Mouse (Mus musculus): ENCODE measurements around the gene Arl13b. TPM values are rescaled to one million over a fixed set of nuclear protein-coding genes. Genes with fewer than 3 reads are reported as not detected.

The Arl13b gene
- polyA plus RNA-seq, 1 experiment from 2014 or later, result 15.3 TPM

- H3K4me1 ChIP-seq, result peaks cover 16% of the 10 kb centered on the region
- H3K27me3 ChIP-seq (ENCODE audit: poor library complexity, severe bottlenecking), result peaks cover 4% of the 10 kb centered on the region; the same call in 1 of the 2 replicates
- peak overlapping the region; percentile 69 for H3K4me3 ChIP-seq
- DNase-seq (ENCODE audit: extremely low spot score, low spot score), result peak; percentile 18
- WGBS, result 27% methylated on average over 3 of the region's 3 CpGs
- no peaks in the 10 kb centered on the region for H3K9me3 ChIP-seq
- no peaks in the 10 kb centered on the region for H3K36me3 ChIP-seq (replicated peaks)
- H3K27ac ChIP-seq, result peak overlapping the region; percentile 91
These were observed 6.8 kb upstream of the Arl13b start for GRCm38 (mm10) chr16:62853611-62854126.

GRCm38 (mm10) chr16:62852464-62853252, 5.8 kb upstream of the Arl13b start:
- WGBS, result 83% methylated on average over 3 of the region's 3 CpGs
- H3K27ac ChIP-seq, result no peak overlapping the region
- H3K27me3 ChIP-seq (ENCODE audit: poor library complexity, severe bottlenecking), result peaks cover 4% of the 10 kb centered on the region; the same call in 1 of the 2 replicates
- H3K36me3 ChIP-seq (replicated peaks), result no peaks in the 10 kb centered on the region
- peaks cover 16% of the 10 kb centered on the region for H3K4me1 ChIP-seq
- no peaks in the 10 kb centered on the region for H3K9me3 ChIP-seq
- DNase-seq (ENCODE audit: extremely low spot score, low spot score), result no peak
- H3K4me3 ChIP-seq, result no peak overlapping the region

GRCm38 (mm10) chr16:62845341-62845740, 1.5 kb downstream of the Arl13b start:
- Histone ChIP-seq H3K27me3 (ENCODE audit: poor library complexity, severe bottlenecking) (no peaks in the 10 kb centered on the region), H3K36me3 (replicated peaks) (no peaks in the 10 kb centered on the region), H3K9me3 (no peaks in the 10 kb centered on the region), H3K4me3 (no peak overlapping the region), H3K4me1 (peaks cover 18% of the 10 kb centered on the region), H3K27ac (no peak overlapping the region)
- WGBS, result 92% methylated on average over 6 of the region's 6 CpGs
- no peak for DNase-seq (ENCODE audit: extremely low spot score, low spot score)

- no peaks in the 10 kb centered on the region for H3K36me3 ChIP-seq (replicated peaks)
- no peaks in the 10 kb centered on the region for H3K27me3 ChIP-seq (ENCODE audit: poor library complexity, severe bottlenecking)
- no peaks in the 10 kb centered on the region for H3K9me3 ChIP-seq
- 69% methylated on average over 3 of the region's 3 CpGs for WGBS
- no peak for DNase-seq (ENCODE audit: extremely low spot score, low spot score)
- no peak overlapping the region for H3K4me3 ChIP-seq
- no peaks in the 10 kb centered on the region for H3K4me1 ChIP-seq
- no peak overlapping the region for H3K27ac ChIP-seq
These were observed 12.7 kb downstream of the Arl13b start for GRCm38 (mm10) chr16:62834016-62834735.

DNA sequence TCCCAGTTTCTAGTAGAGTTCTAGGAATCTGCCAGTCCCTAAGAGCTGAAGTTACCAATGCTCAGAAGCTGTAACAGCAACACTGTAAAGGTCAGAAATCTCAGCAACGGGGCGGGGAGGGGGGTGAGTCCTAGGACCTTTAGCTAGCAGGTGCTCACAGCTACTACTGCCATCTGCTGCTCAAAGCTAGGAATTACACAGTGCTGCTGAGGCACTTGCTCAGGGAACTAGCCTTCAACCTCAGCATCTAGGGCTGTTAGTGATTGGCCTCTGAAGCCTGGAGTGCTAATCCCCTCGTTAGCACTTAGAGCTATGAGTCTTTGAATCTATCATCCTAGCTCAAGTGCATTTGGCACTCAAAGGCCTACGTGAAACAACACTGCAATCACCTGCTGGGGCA, 14.4 kb downstream of the Arl13b start:
- WGBS, result 15% methylated on average over 4 of the region's 4 CpGs
- Histone ChIP-seq H3K9me3 (no peaks in the 10 kb centered on the region), H3K27ac (no peak overlapping the region), H3K27me3 (ENCODE audit: poor library complexity, severe bottlenecking) (no peaks in the 10 kb centered on the region), H3K36me3 (replicated peaks) (no peaks in the 10 kb centered on the region), H3K4me3 (no peak overlapping the region), H3K4me1 (no peaks in the 10 kb centered on the region)
- DNase-seq (ENCODE audit: extremely low spot score, low spot score), result peak; percentile 40

- WGBS, result 85% methylated on average over 2 of the region's 2 CpGs
- Histone ChIP-seq H3K4me1 (no peaks in the 10 kb centered on the region), H3K27ac (no peak overlapping the region), H3K4me3 (no peak overlapping the region), H3K36me3 (replicated peaks) (no peaks in the 10 kb centered on the region), H3K9me3 (no peaks in the 10 kb centered on the region), H3K27me3 (ENCODE audit: poor library complexity, severe bottlenecking) (no peaks in the 10 kb centered on the region)
- DNase-seq (ENCODE audit: extremely low spot score, low spot score), result no peak
These were observed 14.8 kb downstream of the Arl13b start for GRCm38 (mm10) chr16:62832027-62832426.

- WGBS, result 75% methylated on average over 12 of the region's 12 CpGs
- DNase-seq (ENCODE audit: extremely low spot score, low spot score), result no peak
- H3K4me3 ChIP-seq, result no peak overlapping the region
- no peaks in the 10 kb centered on the region for H3K4me1 ChIP-seq
- no peaks in the 10 kb centered on the region for H3K27me3 ChIP-seq (ENCODE audit: poor library complexity, severe bottlenecking)
- H3K27ac ChIP-seq, result no peak overlapping the region
- H3K9me3 ChIP-seq, result no peaks in the 10 kb centered on the region
- no peaks in the 10 kb centered on the region for H3K36me3 ChIP-seq (replicated peaks)
These were observed 20.5 kb downstream of the Arl13b start for GRCm38 (mm10) chr16:62826156-62827001.

- Histone ChIP-seq H3K4me1 (no peaks in the 10 kb centered on the region), H3K4me3 (no peak overlapping the region), H3K36me3 (replicated peaks) (no peaks in the 10 kb centered on the region), H3K9me3 (no peaks in the 10 kb centered on the region), H3K27ac (no peak overlapping the region), H3K27me3 (ENCODE audit: poor library complexity, severe bottlenecking) (no peaks in the 10 kb centered on the region)
- 94% methylated on average over 6 of the region's 6 CpGs for WGBS
- no peak for DNase-seq (ENCODE audit: extremely low spot score, low spot score)
These were observed 24.4 kb downstream of the Arl13b start for GRCm38 (mm10) chr16:62822472-62822871.

DNA sequence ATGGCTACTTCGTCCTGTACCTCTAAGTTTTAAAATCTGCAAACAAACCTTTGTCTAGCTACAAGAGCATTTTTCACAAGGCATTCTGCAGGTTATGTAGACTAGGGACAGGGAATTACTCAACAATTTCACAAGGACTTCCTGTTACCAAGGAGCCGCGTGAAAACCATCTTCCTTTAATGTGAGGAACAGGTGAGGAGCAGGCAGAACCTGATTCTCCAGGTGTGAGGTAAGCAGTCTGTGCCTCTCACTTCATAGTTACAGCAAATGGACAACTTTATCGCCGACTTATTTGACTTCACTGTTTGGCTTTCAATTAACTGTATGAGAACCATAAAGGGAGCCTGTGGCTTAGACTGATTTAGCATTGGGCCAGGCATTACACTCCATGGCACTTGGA, 32.3 kb downstream of the Arl13b start, which contains the start of gene Stx19:
Stx19 (plus strand) TSS at position 186 of the 400 bp plus-strand sequence.
- H3K4me1 ChIP-seq, result no peaks in the 10 kb centered on the region
- H3K27ac ChIP-seq, result no peak within 1 kb of the TSS
- WGBS, result 86% methylated on average over 5 of the region's 5 CpGs
- no peaks in the 10 kb centered on the region; the same call in 1 of the 2 replicates for H3K36me3 ChIP-seq (replicated peaks)
- H3K4me3 ChIP-seq, result no peak within 1 kb of the TSS
- no peaks in the 10 kb centered on the region for H3K9me3 ChIP-seq
- DNase-seq (ENCODE audit: extremely low spot score, low spot score), result no peak
- H3K27me3 ChIP-seq (ENCODE audit: poor library complexity, severe bottlenecking), result no peaks in the 10 kb centered on the region

DNA sequence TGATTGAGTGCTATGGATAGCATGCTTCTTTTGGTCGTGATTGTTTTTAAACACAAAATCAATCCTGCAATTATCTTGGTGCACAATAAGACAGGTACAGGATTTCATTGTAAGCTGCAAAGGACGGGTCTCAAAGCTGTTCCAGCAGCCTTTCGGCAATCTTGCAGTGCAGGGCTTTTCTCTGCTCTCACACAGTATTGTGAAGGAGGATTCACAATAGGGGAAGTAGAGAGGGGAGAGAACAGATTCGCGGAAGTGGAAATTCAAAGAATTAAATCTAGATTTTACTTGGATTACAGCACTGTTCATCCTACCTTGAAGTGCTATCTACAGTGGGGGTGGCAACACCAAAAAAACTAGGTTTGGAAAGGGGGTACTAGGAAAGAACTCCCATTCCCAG, 33.0 kb downstream of the Arl13b start:
- Histone ChIP-seq H3K27me3 (ENCODE audit: poor library complexity, severe bottlenecking) (no peaks in the 10 kb centered on the region), H3K4me3 (no peak overlapping the region), H3K27ac (no peak overlapping the region), H3K9me3 (no peaks in the 10 kb centered on the region), H3K4me1 (no peaks in the 10 kb centered on the region), H3K36me3 (replicated peaks) (no peaks in the 10 kb centered on the region; the same call in 1 of the 2 replicates)
- WGBS, result 80% methylated on average over 5 of the region's 5 CpGs
- no peak for DNase-seq (ENCODE audit: extremely low spot score, low spot score)

- WGBS, result 91% methylated on average over 4 of the region's 4 CpGs
- H3K27ac ChIP-seq, result no peak overlapping the region
- no peak for DNase-seq (ENCODE audit: extremely low spot score, low spot score)
- H3K27me3 ChIP-seq (ENCODE audit: poor library complexity, severe bottlenecking), result no peaks in the 10 kb centered on the region
- no peaks in the 10 kb centered on the region for H3K9me3 ChIP-seq
- peaks cover 11% of the 10 kb centered on the region for H3K4me1 ChIP-seq
- H3K4me3 ChIP-seq, result no peak overlapping the region
- H3K36me3 ChIP-seq (replicated peaks), result no peaks in the 10 kb centered on the region; the same call in 1 of the 2 replicates
These were observed 36.0 kb downstream of the Arl13b start for GRCm38 (mm10) chr16:62810855-62811254.

GRCm38 (mm10) chr16:62807249-62807979, 39.4 kb downstream of the Arl13b start:
- WGBS, result 66% methylated on average over 8 of the region's 8 CpGs

More at GRCm38 (mm10) chr16:62807249-62807979, 39.4 kb downstream of the Arl13b start:
- no peak for DNase-seq (ENCODE audit: extremely low spot score, low spot score)
- peaks cover 11% of the 10 kb centered on the region for H3K4me1 ChIP-seq
- H3K4me3 ChIP-seq, result no peak overlapping the region
- no peaks in the 10 kb centered on the region for H3K27me3 ChIP-seq (ENCODE audit: poor library complexity, severe bottlenecking)
- H3K9me3 ChIP-seq, result no peaks in the 10 kb centered on the region
- 0 out of 2 replicates have a peak overlapping the region, but pooled peaks have one; percentile 30 for H3K27ac ChIP-seq
- peaks cover 9% of the 10 kb centered on the region for H3K36me3 ChIP-seq (replicated peaks)

All from forebrain, embryonic 10.5 days (tissue).